Mouse (Mus musculus): Measurements from ENCODE around the gene Csrp1.

The Csrp1 gene

GRCm38 (mm10) chr1:135793370-135794215, 73.7 kb downstream of the Csrp1 start:
- ChIA-PET POLR2A (interaction anchor here (0.5 to 3.5 kb wide), 31 partner anchors 9 to 1754 kb away, joined by 3 to 11 read pairs (median 4); partner anchors contain the start of genes Phlda3 (in 2 of the 4), Lad1 (in 1 of the 4) and Tnni1 (in 1 of the 4)), CTCF (interaction anchor here (0.5 to 10.8 kb wide), 20 partner anchors 8 to 152 kb away, joined by 3 to 89 read pairs (median 6); partner anchors contain the start of gene Tnni1 (in 3 of the 4))

GRCm38 (mm10) chr1:135794216-135795134, 74.6 kb downstream of the Csrp1 start:
- ChIA-PET POLR2A (interaction anchor here in 3 of 4 experiments (0.8 to 3.5 kb wide), 23 partner anchors 8 to 117 kb away, joined by 3 to 11 read pairs (median 5); partner anchors contain the start of genes Phlda3 (in 2 of the 3), Lad1 (in 1 of the 3) and Tnni1 (in 1 of the 3)), CTCF (interaction anchor here (0.6 to 10.8 kb wide), 20 partner anchors 8 to 151 kb away, joined by 3 to 89 read pairs (median 5); partner anchors contain the start of gene Tnni1 (in 1 of the 4))

- ChIA-PET POLR2A (interaction anchor here in 1 of 4 experiments (0.9 to 1.0 kb wide), 2 partner anchors 9 to 20 kb away, joined by 3 read pairs; partner anchors contain the start of gene Lad1), CTCF (interaction anchor here in 3 of 4 experiments (0.7 to 4.2 kb wide), 5 partner anchors 9 to 48 kb away, joined by 3 to 33 read pairs (median 5); no protein-coding TSS in a partner anchor)
Observed at GRCm38 (mm10) chr1:135798492-135798891, 78.6 kb downstream of the Csrp1 start.

- ChIA-PET POLR2A (interaction anchor here in 2 of 4 experiments (1.0 to 2.2 kb wide), 2 partner anchors 8 to 10 kb away, joined by 3 to 7 read pairs; no protein-coding TSS in a partner anchor), CTCF (interaction anchor here (0.6 to 4.2 kb wide), 8 partner anchors 9 to 29 kb away, joined by 3 to 33 read pairs (median 6); no protein-coding TSS in a partner anchor)
Observed at GRCm38 (mm10) chr1:135799109-135799627, 79.3 kb downstream of the Csrp1 start.

- POLR2A ChIA-PET = interaction anchor here in 2 of 4 experiments (0.6 to 2.2 kb wide), 5 partner anchors 9 to 23 kb away, joined by 3 to 7 read pairs (median 5); no protein-coding TSS in a partner anchor
- CTCF ChIA-PET = interaction anchor here (0.6 to 4.2 kb wide), 16 partner anchors 11 to 145 kb away, joined by 3 to 33 read pairs (median 4); no protein-coding TSS in a partner anchor
Observed at GRCm38 (mm10) chr1:135800192-135800950, 80.5 kb downstream of the Csrp1 start.

Data from embryonic stem cell, embryonic (primary cell).